Mouse (Mus musculus) left cerebral cortex, postnatal 14 days (tissue): ENCODE measurements around the gene Sned1. TPM values are rescaled to one million over a fixed set of nuclear protein-coding genes. Genes with fewer than 3 reads are reported as not detected.
"Not testable (repeated sequence)": the region's sequence is repeated elsewhere in the genome, so short reads cannot be mapped to it uniquely, and the experiment has no call there.

Experiments used
- DNase-seq, 2 experiments: peaks; one replicate each; pipeline ENCODE4 v3.0.0; 2021 to 2022; ENCODE audit warnings: low spot score in 2 of 2, mixed read lengths in 1 of 2
- intact Hi-C: fragments of 180-260 bp; cut with DNase I; formaldehyde crosslinking; loops from one replicate; pipeline ENCODE4 v1.15.1; 2025
- microRNA-seq, 2 experiments: library from miRNA; unstranded; fragments of <30 nt; microRNA quantifications; one replicate each; pipeline ENCODE4 v1.2.0; 2022
- total RNA-seq, 2 experiments: library from RNA; stranded (reverse); gene quantifications; 2 replicates each; pipeline ENCODE4 v1.2.3; 2021

The Sned1 gene
- total RNA-seq, 2 experiments from 2014 or later: 7.7 to 8.2 TPM

GRCm38 (mm10) chr1:93290956-93291355 lies 55.3 kb downstream of the Sned1 start:
- DNase-seq: no peak
- intact Hi-C loops: no loop called here

- DNase-seq: no peak
These were observed 56.0 kb downstream of the Sned1 start for GRCm38 (mm10) chr1:93291591-93291990.

GRCm38 (mm10) chr1:93292006-93292405 lies 56.4 kb downstream of the Sned1 start:
- no peak for DNase-seq
- intact Hi-C loops: no loop called here

More at GRCm38 (mm10) chr1:93291591-93291990, 56.0 kb downstream of the Sned1 start:
- intact Hi-C loops: no loop called here

- intact Hi-C loops, DNase-seq: not testable (repeated sequence)
These were observed 58.9 kb downstream of the Sned1 start for GRCm38 (mm10) chr1:93294491-93294890.

- intact Hi-C loops: no loop called here
These were observed 64.2 kb downstream of the Sned1 start for GRCm38 (mm10) chr1:93299791-93300190.

GRCm38 (mm10) chr1:93300578-93300977 lies 64.9 kb downstream of the Sned1 start:
- intact Hi-C loops: no loop called here
- DNase-seq: no peak

More at GRCm38 (mm10) chr1:93299791-93300190, 64.2 kb downstream of the Sned1 start:
- no peak for DNase-seq

- peak; percentile 81 to 84 for DNase-seq
- intact Hi-C loops: loop anchor here (5.0 kb wide), 1 partner anchor 133 kb away; no protein-coding TSS in a partner anchor
These were observed 70.1 kb downstream of the Sned1 start, which contains the start of gene Mterf4 for GRCm38 (mm10) chr1:93305581-93306337. Gene Mterf4, minus strand, starts transcription at chr1:93305915.

GRCm38 (mm10) chr1:93323973-93324372 lies 88.3 kb downstream of the Sned1 start:
- intact Hi-C loops: no loop called here
- DNase-seq: no peak

- no peak for DNase-seq
- intact Hi-C loops: no loop called here
These were observed 90.8 kb downstream of the Sned1 start for GRCm38 (mm10) chr1:93326446-93326845.

- no peak for DNase-seq
- intact Hi-C loops: no loop called here
These were observed 99.0 kb downstream of the Sned1 start for GRCm38 (mm10) chr1:93334621-93335020.

- DNase-seq: peak; percentile 97
- intact Hi-C loops: no loop called here
These were observed 107.2 kb downstream of the Sned1 start, which contains the start of the genes Ppp1r7 and Pask for GRCm38 (mm10) chr1:93342648-93343503. Gene Ppp1r7, plus strand, starts transcription at chr1:93342854. Gene Pask, minus strand, starts transcription at chr1:93343482.

- intact Hi-C loops: no loop called here
- DNase-seq: peak; percentile 96 to 97
These were observed 107.9 kb downstream of the Sned1 start for GRCm38 (mm10) chr1:93343504-93344047.

- intact Hi-C loops: no loop called here
These were observed 111.5 kb downstream of the Sned1 start for GRCm38 (mm10) chr1:93347176-93347575.

GRCm38 (mm10) chr1:93349701-93350100 lies 114.1 kb downstream of the Sned1 start:
- no peak for DNase-seq
- intact Hi-C loops: no loop called here

More at GRCm38 (mm10) chr1:93347176-93347575, 111.5 kb downstream of the Sned1 start:
- no peak for DNase-seq

Small RNA genes within 50 kb of the gene (microRNA-seq; reads per million reads assigned to microRNA genes)
- gene Mir6901 (0 reads per million in 2 experiments), gene Mir6902 (0 to 0.67 reads per million in 2 experiments)

Other genes with a start within 250 kb of the Sned1 start
- gene Aqp12, start 229.5 kb upstream of the Sned1 start, total RNA-seq: not detected
- 100 to 1,000 TPM; 813 to 815 TPM for gene Kif1a, start 133.9 kb upstream of the Sned1 start, total RNA-seq
- not detected for gene Agxt, start 100.6 kb upstream of the Sned1 start, total RNA-seq
- gene 2310007B03Rik, start 74.9 kb upstream of the Sned1 start, total RNA-seq: not detected
- under 1 TPM; 0.07 to 0.19 TPM for gene Crocc2, start 67.1 kb upstream of the Sned1 start, total RNA-seq
- 10 to 100 TPM; 19.1 to 19.4 TPM for gene Mterf4, start 70.1 kb downstream of the Sned1 start, total RNA-seq
- gene Ppp1r7, start 107.0 kb downstream of the Sned1 start, total RNA-seq: 10 to 100 TPM; 88.7 to 98.5 TPM
- gene Pask, start 107.6 kb downstream of the Sned1 start, total RNA-seq: 1 to 10 TPM; 5.9 to 7.5 TPM
- under 1 TPM; 0.11 to 0.63 TPM for gene Ano7, start 138.1 kb downstream of the Sned1 start, total RNA-seq
- 100 to 1,000 TPM; 159 to 165 TPM for gene Hdlbp, start 243.0 kb downstream of the Sned1 start, total RNA-seq